Mouse (Mus musculus) lung, postnatal 36 days (tissue): Measurements from ENCODE around the gene Lin7a.
A peak's percentile ranks its signal among the peaks of the same experiment; 100 is the strongest.

Experiments
- DNase-seq: peaks from one replicate; pipeline ENCODE4 v3.0.0; 2022; ENCODE audit warnings: mixed read lengths

The Lin7a gene

DNA sequence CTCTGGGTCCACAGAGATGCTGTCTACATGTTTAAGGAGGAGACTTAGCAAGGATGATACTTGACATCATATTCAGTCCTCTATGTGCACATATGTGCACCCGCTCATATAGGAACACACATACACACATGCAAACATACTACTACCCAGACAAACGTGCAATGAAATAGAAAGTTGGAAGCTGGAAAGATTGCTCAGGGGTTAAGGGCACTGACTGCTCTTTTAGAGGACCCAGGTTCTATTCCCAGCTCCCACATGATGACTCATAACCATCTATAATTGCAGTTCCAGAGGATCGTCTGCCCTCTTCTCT, 19.0 kb upstream of the Lin7a start:
- DNase-seq = no peak

GRCm38 (mm10) chr10:107253191-107253965, 18.1 kb upstream of the Lin7a start:
- no peak for DNase-seq

DNA sequence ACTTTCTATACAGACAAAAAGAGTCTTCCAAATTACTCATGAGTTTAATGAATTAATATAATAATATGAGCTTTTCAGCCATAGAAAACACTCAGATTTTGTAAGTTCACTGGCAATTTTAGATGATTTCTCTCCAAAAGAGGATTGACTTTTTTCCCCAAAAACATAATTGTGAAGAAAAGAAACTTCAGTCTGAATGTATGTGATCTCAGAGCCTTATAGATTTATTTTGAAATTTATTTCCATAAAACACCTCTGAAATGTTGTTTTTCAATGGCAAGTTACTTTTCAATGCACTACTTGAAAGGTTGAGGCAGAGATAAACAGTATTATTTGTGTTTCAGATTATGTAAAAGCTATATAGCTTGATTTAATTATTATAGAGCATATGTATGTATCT, 16.8 kb upstream of the Lin7a start:
- DNase-seq = no peak

GRCm38 (mm10) chr10:107255351-107256050, 16.0 kb upstream of the Lin7a start:
- DNase-seq = no peak

DNA sequence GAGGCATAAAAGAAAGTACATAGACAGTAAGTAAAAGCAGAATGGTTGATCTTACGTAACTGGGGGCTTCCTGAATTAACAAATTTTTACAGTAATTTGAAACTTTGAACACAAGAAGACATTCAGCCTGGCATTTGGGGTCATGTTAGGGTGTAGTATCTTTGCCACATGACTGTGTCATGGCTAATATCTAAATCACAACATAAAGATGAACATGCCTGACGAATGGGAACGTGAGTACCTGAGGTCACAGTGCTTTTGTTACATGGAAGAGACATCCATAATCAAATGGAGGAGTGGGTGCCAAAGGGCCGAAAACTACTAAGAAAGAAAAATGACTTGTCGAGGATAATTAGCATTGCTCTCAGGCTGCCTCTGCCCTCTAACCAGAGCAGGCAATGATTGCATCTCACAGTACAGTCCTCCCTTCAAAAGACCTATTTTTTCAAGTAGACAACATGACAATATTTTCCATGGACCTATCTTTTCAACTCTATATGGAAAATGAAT, 15.0 kb upstream of the Lin7a start:
- no peak for DNase-seq

DNA sequence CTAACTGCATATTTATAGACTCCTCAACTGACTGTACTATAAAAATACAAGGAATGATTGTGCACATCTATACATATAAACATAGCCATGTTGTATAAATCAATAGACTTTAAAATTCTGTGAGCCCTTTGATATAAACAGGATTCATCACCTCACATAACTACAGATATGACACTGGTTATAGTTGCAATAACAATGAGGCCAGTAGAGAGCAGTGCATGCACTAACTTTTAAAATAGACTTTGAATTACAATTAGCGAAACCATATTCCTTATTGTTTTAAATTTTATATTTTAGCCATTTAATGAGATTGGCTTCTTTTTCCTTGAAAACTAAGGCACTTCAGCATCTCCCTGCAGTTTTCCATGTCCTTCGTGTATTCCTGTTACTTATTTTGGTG, 11.1 kb upstream of the Lin7a start:
- no peak for DNase-seq

- DNase-seq = peak; percentile 2
Observed at GRCm38 (mm10) chr10:107272131-107272803, 781 bp downstream of the Lin7a start.

DNA sequence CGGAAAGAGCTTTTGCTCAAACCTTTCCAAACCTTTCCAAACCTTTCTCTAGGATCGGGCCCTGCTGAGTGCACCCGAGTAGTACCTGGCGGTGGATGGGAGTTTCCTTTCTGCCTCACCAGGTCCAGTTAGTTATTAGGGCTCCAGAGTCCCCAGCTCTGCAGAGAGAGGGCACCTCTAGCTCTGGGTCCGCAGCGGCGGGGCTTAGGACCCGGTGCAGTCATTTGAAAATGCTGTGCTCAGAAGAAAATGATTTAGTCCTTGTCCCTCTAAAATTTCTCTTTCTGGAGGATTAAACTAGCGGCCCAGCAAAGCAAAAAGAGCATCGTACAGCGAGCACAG, 1.3 kb downstream of the Lin7a start:
- DNase-seq = no peak

- DNase-seq = no peak
Observed at GRCm38 (mm10) chr10:107273848-107274247, 2.4 kb downstream of the Lin7a start.

- peak; percentile 23 for DNase-seq
Observed at GRCm38 (mm10) chr10:107274785-107275184, 3.3 kb downstream of the Lin7a start.

DNA sequence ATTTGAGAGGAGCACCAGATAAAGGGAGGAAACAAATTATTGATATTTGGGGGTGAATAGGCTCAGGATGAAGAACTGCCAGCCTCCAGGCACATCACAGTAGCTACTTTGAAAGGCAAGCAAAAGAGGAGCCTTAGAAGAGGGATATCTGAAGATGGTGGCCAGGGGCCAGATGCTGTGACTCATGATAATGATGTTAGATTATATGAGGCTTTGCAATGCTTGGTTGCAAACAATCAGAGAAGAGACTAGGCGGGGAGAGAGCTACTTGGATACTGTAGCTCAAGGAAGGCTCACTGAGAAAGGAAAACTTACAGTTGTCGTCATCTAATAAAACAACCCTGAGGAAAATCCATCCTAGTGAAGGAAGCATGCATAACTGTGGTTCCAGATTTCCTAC, 5.2 kb downstream of the Lin7a start:
- no peak for DNase-seq

GRCm38 (mm10) chr10:107293934-107294664, 22.6 kb downstream of the Lin7a start:
- DNase-seq = no peak

- DNase-seq = no peak
Observed at GRCm38 (mm10) chr10:107300587-107301248, 29.2 kb downstream of the Lin7a start.

GRCm38 (mm10) chr10:107310964-107311490, 39.5 kb downstream of the Lin7a start:
- DNase-seq = no peak

- DNase-seq = no peak
Observed at GRCm38 (mm10) chr10:107312609-107313008, 41.1 kb downstream of the Lin7a start.

GRCm38 (mm10) chr10:107313395-107313794, 41.9 kb downstream of the Lin7a start:
- DNase-seq = no peak

DNA sequence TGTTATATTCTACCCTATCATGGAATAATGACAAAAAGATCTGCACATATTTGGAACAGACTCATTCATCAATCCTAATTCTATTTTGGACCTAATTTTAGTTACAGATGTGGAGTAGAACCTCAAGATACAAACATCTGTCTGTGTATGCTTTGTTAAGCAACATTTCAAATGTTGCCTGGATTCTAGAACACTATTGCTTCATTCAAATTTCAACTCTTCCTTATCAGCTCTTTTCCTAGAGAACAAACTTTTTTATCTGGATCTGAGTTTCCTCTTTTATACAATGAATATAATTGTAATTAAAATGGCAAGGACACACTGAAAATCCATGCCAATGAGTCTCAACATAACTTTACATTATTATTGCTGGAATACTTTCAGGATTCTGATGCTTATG, 43.8 kb downstream of the Lin7a start:
- no peak for DNase-seq

GRCm38 (mm10) chr10:107315681-107316080, 44.2 kb downstream of the Lin7a start:
- no peak for DNase-seq

GRCm38 (mm10) chr10:107316100-107316499, 44.6 kb downstream of the Lin7a start:
- DNase-seq = no peak

DNA sequence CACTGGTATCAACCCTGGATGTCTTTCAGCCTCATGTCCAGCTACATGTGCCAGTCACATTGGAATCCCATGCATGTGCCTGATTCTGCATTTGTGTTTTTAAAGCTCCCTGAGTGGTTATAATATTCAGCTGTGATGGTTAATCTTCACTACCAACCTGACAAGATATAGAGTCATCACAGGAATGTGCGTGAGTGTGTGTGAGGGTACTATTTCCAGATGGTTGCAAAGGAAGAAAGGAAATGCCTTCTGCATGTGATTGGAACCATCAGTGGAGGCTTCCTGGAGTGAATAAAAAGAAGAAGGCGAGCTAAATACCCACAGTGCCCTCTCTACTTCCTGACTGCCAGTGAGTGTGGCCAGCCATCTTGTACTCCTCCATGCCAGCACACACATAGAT, 48.2 kb downstream of the Lin7a start:
- no peak for DNase-seq

- DNase-seq = peak; percentile 1
Observed at GRCm38 (mm10) chr10:107323865-107324264, 52.4 kb downstream of the Lin7a start.

DNA sequence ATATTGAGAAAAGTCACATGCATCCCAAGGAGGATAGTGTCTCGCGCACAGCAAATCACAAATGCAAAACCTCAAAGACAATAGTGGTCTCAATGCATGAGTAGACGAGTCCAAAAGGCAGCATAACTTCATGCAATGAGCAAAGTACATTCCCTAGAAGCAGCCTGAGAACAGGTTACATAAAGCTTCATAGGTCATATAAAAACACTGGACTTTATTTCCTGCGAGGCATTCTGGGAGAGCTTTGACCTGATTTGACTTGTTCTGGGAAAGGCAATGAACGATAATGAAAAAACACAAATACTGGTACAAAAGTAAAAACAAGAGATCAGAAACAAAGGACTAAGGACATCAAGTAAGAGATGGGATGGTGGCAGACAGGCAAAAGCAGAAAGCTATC, 54.1 kb downstream of the Lin7a start:
- no peak for DNase-seq
